Mouse (Mus musculus) brain, embryonic 14.5 days (tissue): ENCODE measurements around the gene Arhgef5.

Experiments used
- CTCF ChIP-seq: fragments of 200-500 bp; IDR thresholded peaks from 2 replicates; pipeline ENCODE4 v1.5.1; 2012; ENCODE audit warnings: inconsistent platforms, mild to moderate bottlenecking, moderate library complexity, borderline replicate concordance; ENCODE audit not compliant: insufficient read depth, insufficient read length; ENCODE audit errors: extremely low read depth
- POLR2A ChIP-seq: fragments of 200-500 bp; IDR thresholded peaks from 2 replicates; pipeline ENCODE4 v1.6.1; 2012; ENCODE audit warnings: mild to moderate bottlenecking, inconsistent platforms, borderline replicate concordance; ENCODE audit not compliant: poor library complexity, insufficient read depth, insufficient read length, severe bottlenecking; ENCODE audit errors: extremely low read depth

GRCm38 (mm10) chr6:43312961-43313656 lies 47.7 kb downstream of the Arhgef5 start:
- no peak for TF ChIP-seq CTCF
- TF ChIP-seq POLR2A = no peak
